Mouse (Mus musculus): ENCODE results near the gene AC141477.1.

Gene AC141477.1

GRCm38 (mm10) chr10:76440281-76440680 is at the start of gene AC141477.1:
Gene AC141477.1, minus strand, starts transcription at chr10:76440444.
- DNase-seq, result no peak

- DNase-seq, result no peak
Observed at GRCm38 (mm10) chr10:76489205-76489604, 49.0 kb upstream of the AC141477.1 start.

GRCm38 (mm10) chr10:76488265-76488664 is 48.0 kb upstream of the AC141477.1 start:
- no peak for DNase-seq

GRCm38 (mm10) chr10:76486302-76486701 is 46.1 kb upstream of the AC141477.1 start:
- no peak for DNase-seq

GRCm38 (mm10) chr10:76481480-76481879 is 41.2 kb upstream of the AC141477.1 start:
- no peak for DNase-seq

- DNase-seq, result no peak
Observed at GRCm38 (mm10) chr10:76480851-76481250, 40.6 kb upstream of the AC141477.1 start.

- no peak for DNase-seq
Observed at GRCm38 (mm10) chr10:76473759-76474158, 33.5 kb upstream of the AC141477.1 start.

GRCm38 (mm10) chr10:76468203-76469162 is 28.2 kb upstream of the AC141477.1 start, which contains the start of the genes Mcm3ap and Ybey:
Gene Mcm3ap, plus strand, starts transcription at chr10:76468927.
Gene Ybey, minus strand, starts transcription at chr10:76469114.
- peak; percentile 96 for DNase-seq

- no peak for DNase-seq
Observed at GRCm38 (mm10) chr10:76462721-76463120, 22.5 kb upstream of the AC141477.1 start.

- DNase-seq, result no peak
Observed at GRCm38 (mm10) chr10:76462312-76462711, 22.1 kb upstream of the AC141477.1 start.

GRCm38 (mm10) chr10:76461255-76461654 is 21.0 kb upstream of the AC141477.1 start:
- no peak for DNase-seq

GRCm38 (mm10) chr10:76455289-76455688 is 15.0 kb upstream of the AC141477.1 start:
- peak; percentile 75 for DNase-seq

GRCm38 (mm10) chr10:76448851-76449250 is 8.6 kb upstream of the AC141477.1 start, which contains the start of gene 2610028H24Rik:
Gene 2610028H24Rik, plus strand, starts transcription at chr10:76449081.
- no peak for DNase-seq

- no peak for DNase-seq
Observed at GRCm38 (mm10) chr10:76447406-76448229, 7.4 kb upstream of the AC141477.1 start.

- DNase-seq, result no peak
Observed at GRCm38 (mm10) chr10:76445996-76446681, 5.9 kb upstream of the AC141477.1 start.

GRCm38 (mm10) chr10:76442178-76443088 is 2.2 kb upstream of the AC141477.1 start, which contains the start of gene Pcnt:
Gene Pcnt, minus strand, starts transcription at chr10:76442786.
- peak; percentile 99 for DNase-seq

- DNase-seq, result no peak
Observed at GRCm38 (mm10) chr10:76439107-76439890, 945 bp downstream of the AC141477.1 start.

- DNase-seq, result no peak
Observed at GRCm38 (mm10) chr10:76433925-76434324, 6.3 kb downstream of the AC141477.1 start.

- no peak for DNase-seq
Observed at GRCm38 (mm10) chr10:76425674-76426073, 14.6 kb downstream of the AC141477.1 start.

GRCm38 (mm10) chr10:76416811-76417210 is 23.4 kb downstream of the AC141477.1 start:
- no peak for DNase-seq

- DNase-seq, result no peak
Observed at GRCm38 (mm10) chr10:76408520-76408919, 31.7 kb downstream of the AC141477.1 start.

Data from retina, postnatal 1 day (tissue).